Mouse (Mus musculus) olfactory bulb, adult 2 months (tissue): Measurements from ENCODE around the gene Golga7b.

ENCODE experiments used
- CTCF ChIP-seq: fragments of 200-500 bp; IDR thresholded peaks from 2 replicates; pipeline ENCODE4 v1.5.1; 2012; ENCODE audit warnings: low read depth, mild to moderate bottlenecking, low read length, moderate library complexity; ENCODE audit not compliant: insufficient read depth
- POLR2A ChIP-seq: fragments of 200-500 bp; IDR thresholded peaks from 2 replicates; pipeline ENCODE4 v1.6.1; 2012; ENCODE audit warnings: mild to moderate bottlenecking, low read depth, low read length, moderate library complexity; ENCODE audit not compliant: insufficient read depth

GRCm38 (mm10) chr19:42270119-42270518 is 22.7 kb downstream of the Golga7b start:
- no peak for TF ChIP-seq CTCF
- TF ChIP-seq POLR2A: no peak
